Mouse (Mus musculus) c-Kit-positive CD71-positive TER-119-negative erythroid progenitor cells, embryonic 14.5 days (primary cell): ENCODE results near the gene Zfp398.

ENCODE experiments used
- DNase-seq: peaks from one replicate; pipeline ENCODE4 v3.0.0-alpha.2; 2013; ENCODE audit warnings: low read depth

The Zfp398 gene

GRCm38 (mm10) chr6:47903587-47903986 lies 68.1 kb downstream of the Zfp398 start:
- no peak for DNase-seq

GRCm38 (mm10) chr6:47904361-47904760 lies 68.9 kb downstream of the Zfp398 start:
- DNase-seq = no peak

GRCm38 (mm10) chr6:47904917-47905695 lies 69.6 kb downstream of the Zfp398 start:
- DNase-seq = no peak

- DNase-seq = no peak
Observed at GRCm38 (mm10) chr6:47906326-47906725, 70.9 kb downstream of the Zfp398 start.

- DNase-seq = no peak
Observed at GRCm38 (mm10) chr6:47909007-47909406, 73.5 kb downstream of the Zfp398 start.

GRCm38 (mm10) chr6:47911650-47912049 lies 76.2 kb downstream of the Zfp398 start:
- DNase-seq = no peak

GRCm38 (mm10) chr6:47912991-47913390 lies 77.5 kb downstream of the Zfp398 start:
- DNase-seq = no peak

- DNase-seq = no peak
Observed at GRCm38 (mm10) chr6:47917051-47917450, 81.6 kb downstream of the Zfp398 start.

GRCm38 (mm10) chr6:47918768-47919274 lies 83.4 kb downstream of the Zfp398 start:
- DNase-seq = no peak

GRCm38 (mm10) chr6:47919646-47920446 lies 84.4 kb downstream of the Zfp398 start:
- DNase-seq = no peak

- peak; percentile 83 for DNase-seq
Observed at GRCm38 (mm10) chr6:47920447-47921340, 85.2 kb downstream of the Zfp398 start, which contains the start of gene Zfp212. TSS of gene Zfp212 (plus strand) at chr6:47920476.
